Mouse (Mus musculus): Measurements from ENCODE around the gene Gipc2.
A peak's percentile ranks its signal among the peaks of the same experiment; 100 is the strongest.
"Not testable (repeated sequence)": the region's sequence is repeated elsewhere in the genome, so short reads cannot be mapped to it uniquely, and the experiment has no call there.

Gene Gipc2

DNA sequence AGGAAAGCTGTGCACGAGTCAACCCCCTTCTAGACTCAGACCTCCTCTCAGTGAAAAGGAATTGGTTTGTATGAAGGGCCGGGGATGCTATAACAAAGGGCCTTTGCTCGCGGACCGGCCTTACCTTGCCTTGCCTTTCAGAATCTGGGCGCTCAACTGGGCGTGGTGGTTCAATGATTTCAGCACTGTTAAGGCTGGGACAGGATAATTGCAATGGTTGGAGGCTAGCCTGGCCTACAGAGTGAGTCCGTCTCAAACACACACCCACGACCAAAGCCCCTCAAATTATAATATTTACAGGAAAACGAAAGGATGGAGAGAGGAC, at the start of gene Gipc2:
Gene Gipc2 (minus strand): TSS at position 132 of the 325 bp plus-strand sequence.
- DNase-seq: no peak

GRCm38 (mm10) chr3:152213416-152213815, 47.4 kb upstream of the Gipc2 start:
- no peak for DNase-seq

- no peak for DNase-seq
Measured at GRCm38 (mm10) chr3:152211731-152212279, 45.8 kb upstream of the Gipc2 start.

DNA sequence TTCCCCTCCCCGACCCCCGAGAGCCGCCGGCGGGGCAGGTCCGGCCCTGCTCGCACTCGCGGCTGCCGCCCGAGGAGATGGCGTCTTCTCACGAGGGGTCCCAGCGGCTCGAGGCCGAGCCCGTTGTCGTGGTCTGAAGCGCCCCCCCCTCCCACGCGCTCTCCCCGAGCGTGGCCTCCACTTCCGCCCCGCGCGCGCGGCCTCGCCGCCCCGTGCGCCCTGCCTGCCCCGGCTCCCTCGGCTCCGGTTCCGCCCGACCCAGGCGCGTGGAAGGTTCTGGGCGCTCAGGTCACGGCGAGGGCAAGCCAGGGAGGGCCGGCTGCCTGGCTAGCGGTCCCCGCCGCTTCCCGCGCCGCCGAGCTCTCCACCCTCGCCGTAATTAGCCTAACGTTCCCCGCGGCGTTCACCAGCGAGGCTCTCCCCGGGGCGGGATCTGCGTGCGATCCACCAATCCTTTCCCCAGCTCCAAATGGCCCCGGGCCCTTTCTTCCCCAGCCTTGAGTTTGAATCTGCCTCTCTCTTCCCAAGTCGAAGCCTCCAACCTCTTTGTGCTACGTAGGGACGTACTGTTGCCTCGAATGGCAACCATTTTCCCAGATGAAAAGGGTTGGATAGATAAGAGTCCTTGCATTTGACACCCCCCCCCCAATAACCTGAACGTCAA, 44.8 kb upstream of the Gipc2 start:
- peak; percentile 63 for DNase-seq

DNA sequence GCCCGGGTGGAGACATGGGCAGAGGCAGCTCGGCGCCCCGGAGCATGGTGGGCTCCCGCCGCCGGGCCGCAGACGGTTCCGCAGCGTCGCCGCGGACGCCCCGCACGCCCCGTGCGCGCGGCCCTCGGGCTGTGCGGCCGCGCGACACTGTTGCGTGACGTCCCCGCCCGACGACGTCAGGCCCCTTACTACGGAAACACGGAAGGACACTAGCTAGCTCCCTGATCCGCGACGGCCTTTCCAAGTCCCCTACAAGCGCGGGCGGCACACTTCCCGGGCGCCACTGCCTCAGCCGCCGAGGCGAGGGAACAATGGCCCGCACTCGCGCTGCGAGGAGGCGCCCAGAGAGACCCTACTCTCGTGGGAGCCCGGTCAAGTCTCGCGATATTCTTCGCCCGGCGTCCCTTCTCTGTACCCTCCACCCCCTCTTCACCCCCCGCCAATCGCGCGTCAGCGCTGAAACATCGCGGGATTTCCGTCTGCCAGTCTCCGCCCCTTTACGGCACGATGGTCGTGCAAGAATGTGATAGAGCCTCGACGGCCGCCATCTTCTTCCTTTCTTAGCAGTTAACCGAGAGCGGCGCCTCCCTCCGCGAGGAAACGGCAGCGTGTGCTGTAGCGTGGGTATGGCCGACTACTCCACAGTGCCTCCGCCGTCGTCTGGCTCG, 44.1 kb upstream of the Gipc2 start, which contains the start of the genes Dnajb4 and Fubp1:
Gene Dnajb4 (minus strand): TSS at position 336 of the 668 bp plus-strand sequence.
Gene Fubp1 (plus strand): TSS at position 456 of the 668 bp plus-strand sequence.
- peak; percentile 100 for DNase-seq

DNA sequence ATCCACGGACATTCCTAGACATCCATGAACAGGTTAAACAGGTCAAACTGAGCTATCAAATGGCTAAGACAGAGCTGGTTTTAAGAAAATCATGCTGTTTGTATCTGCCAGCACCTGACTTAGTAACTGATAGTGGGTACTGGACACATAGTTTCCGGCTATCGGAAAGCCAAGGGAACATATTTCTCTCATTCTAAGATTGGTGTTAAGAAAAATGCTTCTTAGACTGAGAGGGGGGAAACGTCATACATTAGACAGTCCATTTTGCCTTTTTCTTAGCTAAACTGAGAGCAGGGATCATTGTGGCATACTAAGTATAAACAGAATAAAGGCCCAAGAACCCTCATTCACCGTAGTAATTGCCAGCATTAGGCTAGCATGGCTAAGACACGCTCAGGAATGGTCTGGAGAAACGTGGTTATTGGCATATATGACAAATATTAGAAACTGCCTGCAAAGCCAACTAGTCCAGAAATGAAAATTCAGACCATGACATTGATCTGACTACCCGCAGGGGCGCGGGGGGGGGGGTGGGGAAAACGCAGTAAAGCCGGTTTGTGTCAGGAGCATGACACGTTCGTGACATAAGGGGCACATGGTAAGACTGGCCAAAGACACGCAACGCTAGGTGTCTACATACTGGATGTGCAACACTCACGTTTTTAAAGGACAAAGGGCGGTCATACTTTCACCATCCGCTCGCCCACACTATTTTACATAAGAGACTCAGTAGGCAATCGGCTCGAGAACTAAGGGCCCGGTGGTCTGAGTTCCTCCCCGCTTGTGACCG, 43.3 kb upstream of the Gipc2 start:
- peak; percentile 51 for DNase-seq

DNA sequence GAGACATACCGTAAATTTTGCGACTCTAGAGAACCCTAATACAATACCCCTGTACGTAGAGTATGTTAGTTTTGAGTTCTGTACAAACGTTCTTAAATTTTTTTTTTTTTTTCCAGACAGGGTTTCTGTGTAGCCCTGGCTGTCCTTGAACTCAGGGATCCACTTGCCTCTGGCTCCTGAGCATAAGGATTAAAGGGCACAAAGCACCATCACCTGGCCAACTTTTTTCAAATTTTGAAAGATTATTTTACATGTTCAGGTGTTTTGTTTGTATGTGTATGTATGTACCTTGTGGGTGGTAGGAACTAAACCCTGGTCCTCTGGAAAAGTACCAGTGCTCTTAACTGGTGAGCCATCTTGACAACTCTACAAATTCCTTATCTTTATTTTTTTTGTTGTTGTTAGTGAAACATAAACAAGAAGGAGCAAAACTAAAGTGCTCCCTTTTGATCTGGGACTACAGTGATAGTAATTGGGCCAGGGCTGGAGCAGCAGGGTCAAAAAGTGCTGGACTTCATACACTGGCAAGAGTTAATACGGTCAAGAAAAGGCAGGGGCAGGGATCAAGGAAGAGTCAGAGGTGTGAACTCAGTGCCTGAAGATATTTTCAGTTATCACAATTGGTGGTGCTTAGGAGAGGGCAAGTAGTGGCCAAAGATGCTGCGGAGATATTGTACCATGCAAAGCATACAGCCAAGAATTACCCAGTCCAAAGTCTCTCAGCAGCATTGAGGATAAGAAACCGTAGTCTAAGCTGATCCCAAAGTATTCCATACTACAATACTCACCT, 42.3 kb upstream of the Gipc2 start:
- DNase-seq: no peak

DNA sequence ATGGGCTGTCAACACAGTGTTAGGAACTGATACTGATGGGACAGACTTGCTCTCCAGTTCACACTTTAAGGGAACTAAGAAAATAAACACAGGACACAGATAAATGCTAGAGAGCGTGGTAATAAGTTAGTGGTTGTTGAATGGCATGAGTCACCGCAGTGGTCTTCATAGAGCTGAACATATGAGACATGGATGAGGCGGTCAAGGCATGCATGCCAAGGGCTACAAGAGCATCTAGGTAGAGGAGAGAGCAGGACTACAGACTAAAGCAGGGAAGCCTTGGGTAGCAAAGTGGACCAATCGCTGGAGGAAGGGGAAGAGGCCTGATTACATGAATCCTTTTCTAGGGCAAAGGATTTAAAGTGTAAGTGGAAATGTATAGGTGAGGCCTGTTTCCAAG, 41.1 kb upstream of the Gipc2 start:
- no peak for DNase-seq

GRCm38 (mm10) chr3:152204577-152204976, 38.5 kb upstream of the Gipc2 start:
- DNase-seq: no peak

- no peak for DNase-seq
Measured at GRCm38 (mm10) chr3:152203996-152204395, 38.0 kb upstream of the Gipc2 start.

GRCm38 (mm10) chr3:152203411-152203810, 37.4 kb upstream of the Gipc2 start:
- DNase-seq: no peak

DNA sequence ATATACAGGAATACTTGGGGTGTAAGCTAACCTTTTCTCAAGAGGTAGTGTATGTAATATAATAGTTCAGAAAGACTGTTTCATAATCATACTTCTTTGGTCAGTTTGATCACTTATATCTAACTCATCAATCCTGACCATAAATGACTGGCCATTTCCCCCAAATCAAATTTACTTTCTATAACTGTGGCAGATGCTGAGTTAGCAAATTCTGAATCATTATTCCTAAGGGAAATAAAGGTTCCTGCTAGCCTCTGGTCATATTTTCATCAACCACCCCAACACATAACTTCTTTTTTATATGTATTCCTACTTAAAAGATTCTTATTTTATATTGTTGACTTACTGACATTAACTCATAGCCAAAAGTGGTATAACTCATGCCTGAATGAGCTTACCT, 36.9 kb upstream of the Gipc2 start:
- no peak for DNase-seq

DNA sequence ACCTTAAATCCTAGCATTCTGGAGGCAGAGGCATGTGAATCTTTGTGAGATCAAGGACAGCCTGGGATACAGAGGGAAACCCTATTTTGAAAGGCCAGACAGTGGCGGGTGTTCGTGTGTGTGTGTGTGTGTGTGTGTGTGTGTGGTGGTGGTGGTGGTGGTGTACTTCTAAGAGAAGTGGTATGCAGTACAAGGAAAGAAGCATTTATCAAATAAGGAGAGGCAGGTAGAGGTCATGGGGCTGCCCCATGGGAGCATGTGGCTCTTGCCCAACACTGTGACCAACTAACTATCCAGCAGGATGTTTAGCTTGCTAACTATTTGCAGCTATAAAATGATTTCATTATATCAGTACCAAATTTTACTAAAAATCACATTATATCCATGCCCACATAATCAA, 35.6 kb upstream of the Gipc2 start:
- DNase-seq: no peak

GRCm38 (mm10) chr3:152201181-152201580, 35.2 kb upstream of the Gipc2 start:
- no peak for DNase-seq

DNA sequence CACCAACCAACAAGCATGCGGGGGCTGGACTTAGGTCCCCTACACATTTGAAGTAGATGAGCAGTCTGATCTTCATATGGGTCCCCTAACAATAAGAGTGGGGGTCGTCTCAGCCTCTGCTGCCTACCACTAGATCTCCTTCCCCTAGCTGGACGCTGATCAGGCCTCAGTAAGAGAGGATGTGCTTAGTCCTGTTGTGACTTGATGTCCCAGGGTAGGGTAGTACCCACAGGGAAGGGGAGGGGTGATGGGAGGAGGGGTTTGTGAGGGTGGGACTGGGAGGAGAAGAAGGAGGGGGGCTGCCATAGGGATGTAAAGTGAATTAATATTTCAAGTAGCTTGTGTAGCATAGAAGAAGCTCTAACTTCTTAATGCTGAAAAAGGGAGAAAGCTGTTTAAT, 33.1 kb upstream of the Gipc2 start:
- DNase-seq: no peak

DNA sequence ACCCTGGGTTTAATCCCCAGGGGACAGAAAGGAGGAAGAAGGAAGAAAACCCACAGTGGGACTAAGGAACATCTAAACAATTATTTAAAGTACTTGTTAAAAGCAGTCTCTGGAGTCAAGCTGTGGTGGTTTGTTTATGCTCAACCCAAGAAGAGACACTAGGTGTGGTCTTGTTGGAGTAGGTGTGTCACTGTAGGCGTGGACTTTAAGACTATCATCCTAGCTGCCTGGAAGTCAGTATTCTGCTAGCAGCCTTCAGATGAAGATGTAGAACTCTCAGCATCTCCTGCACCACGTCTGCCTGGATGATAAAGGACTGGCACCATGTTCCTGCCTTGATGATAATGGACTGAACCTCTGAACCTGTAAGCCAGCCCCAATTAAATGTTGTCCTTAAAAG, 31.2 kb upstream of the Gipc2 start:
- not testable (repeated sequence) for DNase-seq

- DNase-seq: peak; percentile 87
Measured at GRCm38 (mm10) chr3:152193635-152194097, 27.6 kb upstream of the Gipc2 start.

DNA sequence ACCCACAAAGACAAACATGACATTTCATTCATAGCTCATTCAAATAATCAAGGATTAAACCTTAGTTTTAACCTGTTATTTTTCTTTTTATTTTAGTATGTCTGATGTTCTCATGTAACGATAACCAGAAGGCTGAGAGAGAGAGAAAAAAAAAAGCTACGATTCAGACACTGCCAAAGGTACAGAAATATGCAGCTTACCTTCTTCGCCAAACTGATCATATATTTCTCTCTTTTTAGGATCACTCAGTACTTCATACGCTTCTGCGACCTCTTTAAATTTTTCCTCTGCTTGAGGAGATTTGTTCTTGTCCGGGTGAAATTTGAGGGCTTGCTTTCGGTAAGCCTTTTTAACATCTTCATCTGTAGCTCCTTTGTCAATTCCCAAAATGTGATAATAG, 27.1 kb upstream of the Gipc2 start:
- no peak for DNase-seq

- DNase-seq: peak; percentile 17
Measured at GRCm38 (mm10) chr3:152192238-152192931, 26.4 kb upstream of the Gipc2 start.

GRCm38 (mm10) chr3:152191791-152192237, 25.8 kb upstream of the Gipc2 start:
- DNase-seq: peak; percentile 75

- DNase-seq: no peak
Measured at GRCm38 (mm10) chr3:152190679-152191477, 24.8 kb upstream of the Gipc2 start.

Data from lung, postnatal 14 days (tissue).